Mouse (Mus musculus) midbrain, embryonic 14.5 days (tissue): ENCODE measurements around the gene Zfp367. TPM values are rescaled to one million over a fixed set of nuclear protein-coding genes. Genes with fewer than 3 reads are reported as not detected.

Experiments used
- ATAC-seq: fragments of 200-750 bp; cut with Nextera tagmentation; 2 replicates; pipeline ENCODE4 v1.8.0; 2017; ENCODE audit warnings: moderate number of reproducible peaks, moderate library complexity; ENCODE audit not compliant: low FRiP score, low TSS enrichment
- DNase-seq: peaks from one replicate; pipeline ENCODE4 v3.0.0-alpha.2; 2015
- H3K27ac ChIP-seq: fragments of 300-500 bp; sonication (generic); replicated peaks from 2 replicates; pipeline ENCODE4 v1.5.1; 2014; ENCODE audit warnings: mild to moderate bottlenecking, low read depth, low read length, moderate library complexity
- H3K27me3 ChIP-seq: fragments of 300-500 bp; sonication (generic); 2 replicates; pipeline ENCODE4 v1.6.1; 2014; ENCODE audit warnings: low read length, control low read depth, mixed read lengths; ENCODE audit not compliant: control insufficient read depth, insufficient read depth
- H3K36me3 ChIP-seq: fragments of 300-500 bp; sonication (generic); 2 replicates; pipeline ENCODE4 v1.6.1; 2014; ENCODE audit warnings: low read length, control low read depth; ENCODE audit not compliant: control insufficient read depth, insufficient read depth
- H3K4me1 ChIP-seq: fragments of 300-500 bp; sonication (generic); 2 replicates; pipeline ENCODE4 v1.6.1; 2014; ENCODE audit warnings: mild to moderate bottlenecking, antibody characterized with exemption, low read length, control low read depth; ENCODE audit not compliant: control insufficient read depth, insufficient read depth
- H3K4me2 ChIP-seq: fragments of 300-500 bp; sonication (generic); 2 replicates; pipeline ENCODE4 v1.6.1; 2014; ENCODE audit warnings: mild to moderate bottlenecking, low read length, moderate library complexity
- H3K4me3 ChIP-seq: fragments of 300-500 bp; sonication (generic); replicated peaks from 2 replicates; pipeline ENCODE4 v1.5.1; 2014; ENCODE audit warnings: low read depth, low read length
- H3K9ac ChIP-seq: fragments of 300-500 bp; sonication (generic); replicated peaks from 2 replicates; pipeline ENCODE4 v1.6.1; 2014; ENCODE audit warnings: mild to moderate bottlenecking, low read length, moderate library complexity
- H3K9me3 ChIP-seq: fragments of 300-500 bp; sonication (generic); 2 replicates; pipeline ENCODE4 v1.6.1; 2016; ENCODE audit warnings: low read length, control low read depth, mixed read lengths; ENCODE audit not compliant: control insufficient read depth
- WGBS: fragments of 180-500 bp; shearing (Covaris S2); extraction: QIAGEN DNeasy Blood & Tissue Kit; methylation state at CpG from one replicate; pipeline ENCODE4 v1.1.7; 2014; 5-methylcytosine and 5-hydroxymethylcytosine counted together
- polyA plus RNA-seq: library from polyadenylated mRNA; unstranded; fragments of >200 nt; fragmentation: Nextera tagmentation; extraction: Ambion mirVana; gene quantifications from 2 replicates; pipeline ENCODE4 v1.2.1, GENCODE M21; 2014

Zfp367 gene
- polyA plus RNA-seq, 1 experiment from 2014 or later, result 7.2 TPM

- DNase-seq, result peak; percentile 56
- ATAC-seq, result peak; percentile 21; the same call in 1 of the 2 replicates
- H3K4me1 ChIP-seq, result peaks cover 10% of the 10 kb centered on the region
- 0 out of 2 replicates have a peak, but pooled peaks cover 5% of the 10 kb centered on the region for H3K27me3 ChIP-seq
- peak overlapping the region; percentile 92 for H3K4me2 ChIP-seq
- peaks cover 8% of the 10 kb centered on the region for H3K9me3 ChIP-seq
- WGBS, result under 1% methylated on average over 14 of the region's 14 CpGs
- no peaks in the 10 kb centered on the region for H3K36me3 ChIP-seq
- peak overlapping the region; percentile 79 for H3K4me3 ChIP-seq
- H3K27ac ChIP-seq, result peak overlapping the region; percentile 87; the same call in 1 of the 2 replicates
- H3K9ac ChIP-seq, result peak overlapping the region; percentile 82
Measured at GRCm38 (mm10) chr13:64162626-64163025, 9.6 kb upstream of the Zfp367 start.

- H3K27ac ChIP-seq, result peak overlapping the region; percentile 87
- ATAC-seq (no peak; the same call in 1 of the 2 replicates), DNase-seq (no peak)
- no peaks in the 10 kb centered on the region for H3K36me3 ChIP-seq
- H3K4me1 ChIP-seq, result peaks cover 10% of the 10 kb centered on the region
- under 1% methylated on average over 67 of the region's 71 CpGs for WGBS
- 0 out of 2 replicates have a peak, but pooled peaks cover 5% of the 10 kb centered on the region for H3K27me3 ChIP-seq
- H3K4me3 ChIP-seq, result peak overlapping the region; percentile 79
- H3K4me2 ChIP-seq, result peak overlapping the region; percentile 92
- peak overlapping the region; percentile 82 for H3K9ac ChIP-seq
- peaks cover 5% of the 10 kb centered on the region; the same call in 1 of the 2 replicates for H3K9me3 ChIP-seq
Measured at GRCm38 (mm10) chr13:64161916-64162611, 9.1 kb upstream of the Zfp367 start.

DNA sequence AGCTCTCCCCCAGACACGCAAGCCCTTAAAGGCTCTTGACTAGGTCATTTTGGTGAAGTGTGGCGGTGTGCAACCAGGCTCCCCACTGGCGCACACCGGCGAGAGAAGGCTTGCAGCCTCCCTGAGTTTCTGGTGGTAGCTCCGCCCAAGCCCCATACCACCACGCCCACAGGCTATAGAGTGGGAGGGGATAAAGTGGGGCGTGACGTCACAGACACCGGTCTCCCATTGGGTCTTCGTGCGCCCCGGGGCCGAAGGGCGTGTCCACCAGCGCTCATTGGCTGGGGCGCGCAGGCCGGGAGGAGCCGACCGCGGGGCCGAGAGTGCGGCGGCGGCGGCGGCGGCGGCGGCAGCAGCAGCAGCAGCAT, 8.5 kb upstream of the Zfp367 start, which contains the start of gene Habp4:
Gene Habp4, plus strand, starts transcription at position 277 of the 368 bp plus-strand sequence.
- 0 out of 2 replicates have a peak, but pooled peaks cover 5% of the 10 kb centered on the region for H3K27me3 ChIP-seq
- ATAC-seq, result peak; percentile 99
- peak; percentile 99 for DNase-seq
- H3K27ac ChIP-seq, result peak within 1 kb of the TSS; percentile 87
- H3K4me2 ChIP-seq, result peak within 1 kb of the TSS; percentile 92
- H3K9ac ChIP-seq, result peak within 1 kb of the TSS; percentile 82
- peaks cover 10% of the 10 kb centered on the region for H3K4me1 ChIP-seq
- H3K9me3 ChIP-seq, result peaks cover under 1% of the 10 kb centered on the region; the same call in 1 of the 2 replicates
- no peaks in the 10 kb centered on the region for H3K36me3 ChIP-seq
- H3K4me3 ChIP-seq, result peak within 1 kb of the TSS; percentile 79
- 0% methylated on average over 31 of the region's 31 CpGs for WGBS

DNA sequence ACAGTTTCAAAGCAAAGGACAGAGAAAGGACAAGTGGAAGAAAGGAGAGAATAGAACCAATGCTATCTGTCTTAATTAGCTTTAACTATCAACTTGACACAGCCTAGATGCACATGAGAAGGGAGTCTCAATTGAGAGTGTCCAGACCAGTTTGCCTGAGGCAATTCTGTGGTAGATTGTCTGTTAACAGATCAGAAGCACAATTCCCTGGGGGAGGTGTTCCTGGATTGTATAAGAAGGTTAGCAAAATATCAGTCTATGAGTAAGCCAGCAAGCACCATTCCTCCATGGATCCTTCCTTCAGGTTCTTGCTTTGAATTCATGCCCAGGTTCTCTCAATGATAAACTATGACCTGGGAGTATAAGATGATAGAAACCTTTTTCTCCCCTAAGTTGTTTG, 4.0 kb upstream of the Zfp367 start:
- Histone ChIP-seq H3K27ac (no peak overlapping the region), H3K9me3 (no peaks in the 10 kb centered on the region), H3K9ac (no peak overlapping the region), H3K4me3 (no peak overlapping the region), H3K4me1 (no peaks in the 10 kb centered on the region), H3K4me2 (no peak overlapping the region), H3K36me3 (no peaks in the 10 kb centered on the region), H3K27me3 (0 out of 2 replicates have a peak, but pooled peaks cover 5% of the 10 kb centered on the region)
- ATAC-seq, result no peak
- DNase-seq, result peak; percentile 21

DNA sequence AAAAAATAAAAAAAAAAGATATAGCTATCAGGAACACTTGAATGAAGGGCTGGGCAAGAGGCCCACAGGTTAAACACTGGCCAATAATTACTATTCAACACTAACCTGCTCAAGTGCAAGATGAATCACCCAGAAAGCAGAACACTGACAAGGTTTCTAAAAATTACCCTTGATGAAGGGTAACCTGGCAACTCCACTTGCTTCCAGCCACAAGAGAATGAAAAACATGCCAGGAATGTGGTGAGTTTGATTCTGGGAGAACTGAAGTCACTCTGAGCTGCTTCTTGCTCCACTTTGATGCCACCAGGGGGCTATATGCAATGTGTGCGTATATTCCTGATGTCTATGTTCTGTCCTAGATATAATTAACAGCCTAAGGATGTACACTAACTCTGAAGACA, 2.2 kb upstream of the Zfp367 start:
- Histone ChIP-seq H3K27me3 (0 out of 2 replicates have a peak, but pooled peaks cover 1% of the 10 kb centered on the region), H3K4me2 (no peak overlapping the region), H3K9ac (no peak overlapping the region), H3K36me3 (no peaks in the 10 kb centered on the region), H3K9me3 (no peaks in the 10 kb centered on the region), H3K4me3 (no peak overlapping the region), H3K4me1 (peaks cover 4% of the 10 kb centered on the region; the same call in 1 of the 2 replicates), H3K27ac (no peak overlapping the region)
- peak; percentile 25 for DNase-seq
- no peak for ATAC-seq
- WGBS, result 6% methylated on average over 1 of the region's 1 CpGs

DNA sequence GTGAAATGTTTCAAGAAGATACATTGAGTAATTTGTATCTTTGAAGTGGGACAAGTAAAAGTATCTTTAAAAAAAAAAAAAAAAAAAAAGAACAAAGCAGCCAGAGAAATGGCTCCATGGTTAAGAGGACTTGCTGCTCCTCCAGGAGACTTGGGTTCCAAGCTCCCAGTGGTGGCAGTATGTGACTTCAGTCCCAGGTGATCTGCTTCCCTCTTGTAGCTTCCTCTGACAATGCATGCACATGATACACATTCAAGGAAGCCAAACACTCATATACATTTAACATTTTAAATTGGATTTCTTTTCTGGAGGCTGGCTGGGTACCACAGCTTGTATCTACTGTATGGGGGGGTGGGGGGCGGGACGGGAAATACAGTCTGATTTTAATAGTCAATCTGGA, 1.6 kb upstream of the Zfp367 start:
- Histone ChIP-seq H3K36me3 (no peaks in the 10 kb centered on the region), H3K9ac (no peak overlapping the region), H3K4me1 (peaks cover 4% of the 10 kb centered on the region; the same call in 1 of the 2 replicates), H3K4me3 (no peak overlapping the region), H3K4me2 (no peak overlapping the region), H3K27me3 (no peaks in the 10 kb centered on the region), H3K9me3 (no peaks in the 10 kb centered on the region), H3K27ac (no peak overlapping the region)
- ATAC-seq (no peak), DNase-seq (no peak)
- 62% methylated on average over 2 of the region's 2 CpGs for WGBS

DNA sequence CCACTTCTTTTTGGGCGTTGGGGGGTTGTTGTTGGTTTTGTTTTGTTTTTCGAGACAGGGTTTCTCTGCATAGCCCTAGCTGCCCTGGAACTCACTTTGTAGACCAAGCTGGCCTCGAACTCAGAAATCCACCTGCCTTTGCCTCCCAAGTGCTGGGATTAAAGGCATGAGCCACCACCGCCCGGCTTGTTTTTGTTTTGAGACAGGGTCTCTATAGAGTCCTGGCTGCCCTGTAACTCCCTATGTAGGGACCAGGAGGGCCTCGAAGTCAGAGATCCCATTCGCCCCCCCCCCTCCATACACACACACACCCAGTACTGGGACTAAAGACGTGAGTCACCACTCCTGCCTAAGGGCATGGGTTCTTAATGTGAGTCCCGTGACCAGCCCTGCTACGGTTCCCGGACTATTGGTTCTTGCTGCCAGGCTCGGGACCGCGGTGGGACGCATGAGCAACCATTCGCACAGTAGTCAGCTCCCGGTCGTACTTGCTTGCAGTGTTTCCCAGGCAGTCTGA, 807 bp upstream of the Zfp367 start:
- Histone ChIP-seq H3K36me3 (no peaks in the 10 kb centered on the region), H3K4me1 (peaks cover 4% of the 10 kb centered on the region; the same call in 1 of the 2 replicates), H3K4me3 (peak overlapping the region; percentile 82), H3K4me2 (peak overlapping the region; percentile 93), H3K27ac (no peak overlapping the region), H3K9ac (no peak overlapping the region), H3K9me3 (no peaks in the 10 kb centered on the region), H3K27me3 (no peaks in the 10 kb centered on the region)
- DNase-seq (peak; percentile 63), ATAC-seq (peak; percentile 9; the same call in 1 of the 2 replicates)
- WGBS, result 1% methylated on average over 18 of the region's 18 CpGs

DNA sequence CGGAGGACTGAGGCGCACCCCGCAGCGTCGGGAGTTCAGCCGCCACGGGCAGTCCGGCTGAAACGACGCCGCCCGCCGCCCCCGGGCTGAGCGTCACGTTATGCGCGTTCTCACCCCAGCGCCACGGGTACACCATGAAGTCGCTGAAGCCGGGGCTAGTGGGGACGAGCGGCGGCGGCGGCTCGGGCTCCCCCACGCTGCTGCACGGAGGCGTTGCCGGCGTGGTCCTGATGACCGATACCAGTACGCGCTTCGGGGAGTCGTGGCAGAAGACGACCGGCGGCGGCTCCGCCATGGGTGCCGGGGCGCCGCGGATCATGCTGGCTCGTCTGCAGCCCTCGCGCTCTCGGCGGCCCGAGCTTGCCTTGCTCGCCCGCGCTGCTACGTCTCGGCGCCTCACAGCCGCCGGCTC, 325 bp downstream of the Zfp367 start:
- H3K4me1 ChIP-seq, result peaks cover 4% of the 10 kb centered on the region; the same call in 1 of the 2 replicates
- peak overlapping the region; percentile 61 for H3K27ac ChIP-seq
- H3K4me3 ChIP-seq, result peak overlapping the region; percentile 82
- WGBS, result under 1% methylated on average over 61 of the region's 61 CpGs
- peak; percentile 62 for DNase-seq
- no peaks in the 10 kb centered on the region for H3K36me3 ChIP-seq
- H3K27me3 ChIP-seq, result no peaks in the 10 kb centered on the region
- H3K9ac ChIP-seq, result peak overlapping the region; percentile 55
- ATAC-seq, result peak; percentile 64
- no peaks in the 10 kb centered on the region for H3K9me3 ChIP-seq
- peak overlapping the region; percentile 93 for H3K4me2 ChIP-seq
